Mouse (Mus musculus): ENCODE data around the gene 9030025P20Rik. TPM values are rescaled to one million over a fixed set of nuclear protein-coding genes. Genes with fewer than 3 reads are reported as not detected.
"Not testable (repeated sequence)": the region's sequence is repeated elsewhere in the genome, so short reads cannot be mapped to it uniquely, and the experiment has no call there.

The 9030025P20Rik gene
- 10 to 100 TPM in 2 of 4 experiments, 1 to 10 TPM in 2; 9.0 to 17.7 (median 12.4) TPM for total RNA-seq (2022)

GRCm38 (mm10) chr17:14978362-14979038 lies at the start of gene 9030025P20Rik, which contains the start of gene Gm3417:
Gene 9030025P20Rik (plus strand): TSS chr17:14978468.
Gene Gm3417 (minus strand): TSS chr17:14978790.
- not testable (repeated sequence) for DNase-seq (ENCODE audit: low spot score in 2 of 2)

- DNase-seq (ENCODE audit: low spot score in 2 of 2): no peak
Measured at GRCm38 (mm10) chr17:14928631-14929030, 49.6 kb upstream of the 9030025P20Rik start.

- DNase-seq (ENCODE audit: low spot score in 2 of 2): no peak
Measured at GRCm38 (mm10) chr17:14930697-14931096, 47.6 kb upstream of the 9030025P20Rik start.

GRCm38 (mm10) chr17:14931469-14931868 lies 46.8 kb upstream of the 9030025P20Rik start:
- no peak for DNase-seq (ENCODE audit: low spot score in 2 of 2)

GRCm38 (mm10) chr17:14935280-14935679 lies 43.0 kb upstream of the 9030025P20Rik start:
- DNase-seq (ENCODE audit: low spot score in 2 of 2): not testable (repeated sequence)

- DNase-seq (ENCODE audit: low spot score in 2 of 2): no peak
Measured at GRCm38 (mm10) chr17:14935841-14936605, 42.2 kb upstream of the 9030025P20Rik start.

- peak in 1 of 2 experiments; percentile 13 for DNase-seq (ENCODE audit: low spot score in 2 of 2)
Measured at GRCm38 (mm10) chr17:14942181-14942580, 36.1 kb upstream of the 9030025P20Rik start.

GRCm38 (mm10) chr17:14943009-14943728 lies 35.1 kb upstream of the 9030025P20Rik start, which contains the start of the genes Wdr27 and 1600012H06Rik:
Gene Wdr27 (minus strand): TSS chr17:14943158.
Gene 1600012H06Rik (plus strand): TSS chr17:14943184.
- DNase-seq (ENCODE audit: low spot score in 2 of 2): peak; percentile 98

- DNase-seq (ENCODE audit: low spot score in 2 of 2): peak in 1 of 2 experiments; percentile 7
Measured at GRCm38 (mm10) chr17:14943729-14944059, 34.6 kb upstream of the 9030025P20Rik start.

GRCm38 (mm10) chr17:14944551-14944950 lies 33.7 kb upstream of the 9030025P20Rik start:
- DNase-seq (ENCODE audit: low spot score in 2 of 2): no peak

GRCm38 (mm10) chr17:14949161-14949827 lies 29.0 kb upstream of the 9030025P20Rik start:
- no peak for DNase-seq (ENCODE audit: low spot score in 2 of 2)

- no peak for DNase-seq (ENCODE audit: low spot score in 2 of 2)
Measured at GRCm38 (mm10) chr17:14953452-14953851, 24.8 kb upstream of the 9030025P20Rik start.

- DNase-seq (ENCODE audit: low spot score in 2 of 2): no peak
Measured at GRCm38 (mm10) chr17:14958686-14959327, 19.5 kb upstream of the 9030025P20Rik start.

- no peak for DNase-seq (ENCODE audit: low spot score in 2 of 2)
Measured at GRCm38 (mm10) chr17:14959979-14960378, 18.3 kb upstream of the 9030025P20Rik start.

GRCm38 (mm10) chr17:14960520-14960919 lies 17.7 kb upstream of the 9030025P20Rik start:
- DNase-seq (ENCODE audit: low spot score in 2 of 2): no peak

- not testable (repeated sequence) for DNase-seq (ENCODE audit: low spot score in 2 of 2)
Measured at GRCm38 (mm10) chr17:14960951-14961556, 17.2 kb upstream of the 9030025P20Rik start, which contains the start of gene Phf10. Gene Phf10 (minus strand): TSS chr17:14961273.

GRCm38 (mm10) chr17:14961557-14962154 lies 16.6 kb upstream of the 9030025P20Rik start:
- not testable (repeated sequence) for DNase-seq (ENCODE audit: low spot score in 2 of 2)

- not testable (repeated sequence) for DNase-seq (ENCODE audit: low spot score in 2 of 2)
Measured at GRCm38 (mm10) chr17:14968373-14968913, 9.8 kb upstream of the 9030025P20Rik start.

- not testable (repeated sequence) for DNase-seq (ENCODE audit: low spot score in 2 of 2)
Measured at GRCm38 (mm10) chr17:14977718-14978361, 428 bp upstream of the 9030025P20Rik start.

Data from layer of hippocampus, adult 8-10 months (tissue).